Mouse (Mus musculus) MEL (cell line): ENCODE measurements around the gene Kctd13. TPM values are rescaled to one million over a fixed set of nuclear protein-coding genes. Genes with fewer than 3 reads are reported as not detected.
A peak's percentile ranks its signal among the peaks of the same experiment; 100 is the strongest.

Experiments used
- DNase-seq: peaks from one replicate; pipeline ENCODE4 v3.0.0; 2011; ENCODE audit warnings: low read depth, low spot score
- H3K27ac ChIP-seq: 2 replicates; pipeline ENCODE4 v1.5.1; 2012; ENCODE audit warnings: low read depth, mild to moderate bottlenecking, control low read depth, low read length, moderate library complexity; ENCODE audit not compliant: control insufficient read depth
- H3K27me3 ChIP-seq, 2 experiments: fragments of 150-350 bp in 1 of 2; sonication (generic) in 1 of 2; 2 replicates each; pipeline ENCODE4 v1.6.1; 2012; ENCODE audit warnings: low read length in 2 of 2, mild to moderate bottlenecking in 2 of 2, improper control_type of control experiment in 1 of 2, moderate library complexity in 1 of 2; ENCODE audit not compliant: insufficient read depth in 2 of 2, control insufficient read depth in 1 of 2
- H3K36me3 ChIP-seq, 2 experiments: 2 replicates each; pipeline ENCODE4 v1.6.1; 2012 to 2014; ENCODE audit warnings: low read length in 2 of 2, improper control_type of control experiment in 1 of 2, inconsistent platforms in 1 of 2, mild to moderate bottlenecking in 1 of 2; ENCODE audit not compliant: insufficient read depth in 2 of 2, control insufficient read depth in 1 of 2
- H3K4me1 ChIP-seq, 2 experiments: fragments of 150-350 bp in 1 of 2; sonication (generic) in 1 of 2; 2 replicates each; pipeline ENCODE4 v1.6.1; 2012; ENCODE audit warnings: low read length in 2 of 2, improper control_type of control experiment in 1 of 2, mild to moderate bottlenecking in 1 of 2; ENCODE audit not compliant: insufficient read depth in 2 of 2, control insufficient read depth in 1 of 2
- H3K4me3 ChIP-seq, 2 experiments: fragments of 150-350 bp in 1 of 2; sonication (generic) in 1 of 2; 2 replicates each; pipeline ENCODE4 v1.5.1; 2012; ENCODE audit warnings: low read depth in 2 of 2, low read length in 2 of 2, mild to moderate bottlenecking in 2 of 2, moderate library complexity in 2 of 2, control low read depth in 1 of 2, improper control_type of control experiment in 1 of 2; ENCODE audit not compliant: control insufficient read depth in 1 of 2, insufficient read depth in 1 of 2
- H3K79me2 ChIP-seq: 2 replicates; pipeline ENCODE4 v1.6.1; 2012; ENCODE audit warnings: mild to moderate bottlenecking, low read length, moderate library complexity; ENCODE audit not compliant: control insufficient read depth, poor library complexity, insufficient read depth
- H3K9ac ChIP-seq: 2 replicates; pipeline ENCODE4 v1.6.1; 2012; ENCODE audit warnings: low read depth, mild to moderate bottlenecking, control low read depth, low read length, moderate library complexity; ENCODE audit not compliant: control insufficient read depth, poor library complexity, severe bottlenecking
- H3K9me3 ChIP-seq: fragments of 150-350 bp; sonication (generic); replicated peaks from 2 replicates; pipeline ENCODE4 v1.6.1; 2012; ENCODE audit warnings: mild to moderate bottlenecking, low read length, improper control_type of control experiment, moderate library complexity; ENCODE audit not compliant: insufficient read depth
- CHD1 ChIP-seq: IDR thresholded peaks from 2 replicates; pipeline ENCODE4 v1.6.1; 2012; ENCODE audit warnings: low read depth, mild to moderate bottlenecking, inconsistent platforms, low read length, improper control_type of control experiment
- CTCF ChIP-seq, 3 experiments: IDR thresholded peaks in 2 of 3; conservative IDR thresholded peaks in 1 of 3; 2 replicates each; pipeline ENCODE4 v1.5.1; 2011 to 2012; ENCODE audit warnings: low read length in 3 of 3, low read depth in 2 of 3, mild to moderate bottlenecking in 2 of 3, improper control_type of control experiment in 1 of 3, inconsistent platforms in 1 of 3, mixed read lengths in 1 of 3, moderate library complexity in 1 of 3; ENCODE audit not compliant: control insufficient read depth in 1 of 3, insufficient read depth in 1 of 3, poor library complexity in 1 of 3, severe bottlenecking in 1 of 3
- ELF1 ChIP-seq: IDR thresholded peaks from 2 replicates; pipeline ENCODE4 v1.6.1; 2014; ENCODE audit warnings: low read depth, mild to moderate bottlenecking, inconsistent platforms, low read length, improper control_type of control experiment, moderate library complexity
- HCFC1 ChIP-seq: IDR thresholded peaks from 2 replicates; pipeline ENCODE4 v1.6.1; 2012; ENCODE audit warnings: low read depth, mild to moderate bottlenecking, inconsistent platforms, low read length, improper control_type of control experiment, moderate library complexity
- KAT2A ChIP-seq: conservative IDR thresholded peaks from 2 replicates; pipeline ENCODE4 v1.6.1; 2012; ENCODE audit warnings: low read depth, low read length, improper control_type of control experiment, inconsistent platforms
- MEF2A ChIP-seq: IDR thresholded peaks from 2 replicates; pipeline ENCODE4 v1.6.1; 2014; ENCODE audit warnings: low read depth, mild to moderate bottlenecking, inconsistent platforms, low read length, improper control_type of control experiment; ENCODE audit not compliant: poor library complexity, insufficient replicate concordance, severe bottlenecking; ENCODE audit errors: extremely low read depth
- MYB ChIP-seq: IDR thresholded peaks from 2 replicates; pipeline ENCODE4 v1.6.1; 2011; ENCODE audit warnings: mild to moderate bottlenecking, low read depth, low read length, improper control_type of control experiment
- MYC ChIP-seq: IDR thresholded peaks from 2 replicates; pipeline ENCODE4 v1.6.1; 2011; ENCODE audit warnings: low read depth, mild to moderate bottlenecking, low read length, improper control_type of control experiment, moderate library complexity
- POLR2A ChIP-seq, 2 experiments: IDR thresholded peaks; 2 replicates each; pipeline ENCODE4 v1.6.1; 2011 to 2012; ENCODE audit warnings: low read length in 2 of 2, mild to moderate bottlenecking in 2 of 2, control low read depth in 1 of 2, improper control_type of control experiment in 1 of 2, low read depth in 1 of 2, moderate library complexity in 1 of 2; ENCODE audit not compliant: control insufficient read depth in 1 of 2, insufficient read depth in 1 of 2, poor library complexity in 1 of 2
- TBP ChIP-seq: IDR thresholded peaks from 2 replicates; pipeline ENCODE4 v1.8.0; 2011; ENCODE audit warnings: low read depth, low read length, improper control_type of control experiment
- USF2 ChIP-seq, 2 experiments: IDR thresholded peaks; 2 replicates each; pipeline ENCODE4 v1.6.1; 2011 to 2012; ENCODE audit warnings: improper control_type of control experiment in 2 of 2, low read length in 2 of 2, borderline replicate concordance in 1 of 2, inconsistent platforms in 1 of 2, low read depth in 1 of 2, mild to moderate bottlenecking in 1 of 2; ENCODE audit not compliant: insufficient read depth in 1 of 2
- ZNF384 ChIP-seq: IDR thresholded peaks from 2 replicates; pipeline ENCODE4 v1.6.1; 2012; ENCODE audit warnings: low read depth, mild to moderate bottlenecking, inconsistent platforms, low read length, improper control_type of control experiment
- polyA plus RNA-seq, 2 experiments: library from polyadenylated mRNA; stranded (reverse) in 1 of 2; unstranded in 1 of 2; fragments of >175 nt in 1 of 2; fragments of >200 nt in 1 of 2; gene quantifications; 2 replicates each; pipeline versions ENCODE4 v1.2.1 to v1.2.4; 2012; ENCODE audit warnings: low replicate concordance in 2 of 2, low read depth in 1 of 2; ENCODE audit not compliant: insufficient read length in 2 of 2, insufficient read depth in 1 of 2, missing spikeins in 1 of 2
- total RNA-seq: library from RNA; depleted of rRNA; stranded (reverse); fragments of 300-350 nt; gene quantifications from 2 replicates; pipeline ENCODE4 v1.2.3, GENCODE M21; 2012

Kctd13 gene
- total and polyA plus RNA-seq, 3 experiments: 17.7 to 26.2 TPM; not detected in 1

GRCm38 (mm10) chr7:126948626-126949025 lies 19.9 kb downstream of the Kctd13 start:
- H3K4me1 ChIP-seq: peaks cover 0 to 9% of the 10 kb centered on the region in 2 experiments; a peak in 2 of 4 replicates
- H3K9me3 ChIP-seq: no peaks in the 10 kb centered on the region
- H3K27me3 ChIP-seq: no peaks in the 10 kb centered on the region
- H3K9ac ChIP-seq: no peak overlapping the region
- TF ChIP-seq HCFC1: no peak
- no peak for TF ChIP-seq MYC
- TF ChIP-seq MYB: no peak
- no peak for DNase-seq
- H3K27ac ChIP-seq: no peak overlapping the region
- no peaks in the 10 kb centered on the region for H3K79me2 ChIP-seq
- H3K4me3 ChIP-seq: no peak overlapping the region
- H3K36me3 ChIP-seq: no peaks in the 10 kb centered on the region; a peak in 1 of 4 replicates

GRCm38 (mm10) chr7:126949403-126949792 lies 20.7 kb downstream of the Kctd13 start, which contains the start of gene Asphd1:
Gene Asphd1 (minus strand): TSS chr7:126949582.
- no peak for DNase-seq
- H3K79me2 ChIP-seq: no peaks in the 10 kb centered on the region
- H3K36me3 ChIP-seq: no peaks in the 10 kb centered on the region; a peak in 1 of 4 replicates
- H3K4me3 ChIP-seq: peak within 1 kb of the TSS in 1 of 2 experiments; percentile 26; a peak in 2 of 4 replicates
- H3K4me1 ChIP-seq: peaks cover 0 to 9% of the 10 kb centered on the region in 2 experiments; a peak in 2 of 4 replicates
- peak within 1 kb of the TSS; percentile 5 for H3K9ac ChIP-seq
- H3K27me3 ChIP-seq: no peaks in the 10 kb centered on the region
- no peaks in the 10 kb centered on the region for H3K9me3 ChIP-seq
- H3K27ac ChIP-seq: no peak within 1 kb of the TSS
- TF ChIP-seq MYB (no peak), POLR2A (IDR thresholded peaks at IDR 0.05; ENCODE audit: control insufficient read depth in 1 of 2, insufficient read depth in 1 of 2, low read depth in 1 of 2, low read length in 2 of 2, poor library complexity in 1 of 2) (no peak), ZNF384 (no peak), CHD1 (no peak), ELF1 (no peak), CTCF (IDR thresholded peaks at IDR 0.05 in 2 of 3, conservative IDR thresholded peaks at IDR 0.05 in 1 of 3; ENCODE audit: control insufficient read depth in 1 of 3, insufficient read depth in 1 of 3, low read depth in 2 of 3, low read length in 3 of 3, poor library complexity in 1 of 3, severe bottlenecking in 1 of 3) (no peak), MEF2A (no peak), KAT2A (no peak), USF2 (IDR thresholded peaks at IDR 0.05; ENCODE audit: borderline replicate concordance in 1 of 2, insufficient read depth in 1 of 2, low read depth in 1 of 2, low read length in 2 of 2) (no peak), TBP (no peak)
